Mouse (Mus musculus): ENCODE data around the gene Camk1d. TPM values are rescaled to one million over a fixed set of nuclear protein-coding genes. Genes with fewer than 3 reads are reported as not detected.

The Camk1d gene
- polyA plus RNA-seq, 2 experiments, result 0.63 to 0.83 TPM

GRCm38 (mm10) chr2:5589163-5589562, 125.2 kb downstream of the Camk1d start:
- H3K27me3 ChIP-seq (ENCODE audit: control insufficient read depth, insufficient read depth, low read length), result no peaks in the 10 kb centered on the region
- H3K4me2 ChIP-seq (ENCODE audit: low read depth), result no peak overlapping the region
- no peak overlapping the region for H3K4me3 ChIP-seq (ENCODE audit: insufficient read depth in 1 of 2, low read depth in 2 of 2, low read length in 2 of 2)
- H3K4me1 ChIP-seq (replicated peaks; ENCODE audit: control insufficient read depth in 2 of 2, insufficient read depth in 2 of 2, low read length in 1 of 2), result no peaks in the 10 kb centered on the region
- H3K9me3 ChIP-seq (ENCODE audit: control insufficient read depth, low read length), result no peaks in the 10 kb centered on the region
- H3K27ac ChIP-seq, result no peak overlapping the region
- H3K9ac ChIP-seq (replicated peaks), result no peak overlapping the region
- DNase-seq (ENCODE audit: low read depth in 3 of 3, low spot score in 3 of 3), result no peak
- no peak for TF ChIP-seq CTCF (IDR thresholded peaks at IDR 0.05; ENCODE audit: low read depth)
- TF ChIP-seq EP300 (IDR thresholded peaks at IDR 0.05; ENCODE audit: low read depth), result no peak
- no peak for ATAC-seq (ENCODE audit: insufficient read depth)
- no peaks in the 10 kb centered on the region for H3K36me3 ChIP-seq (replicated peaks; ENCODE audit: control insufficient read depth, insufficient read depth, low read depth)
- 64% methylated on average over 5 of the region's 5 CpGs for WGBS (ENCODE audit: insufficient replicate concordance)

- Histone ChIP-seq H3K4me1 (replicated peaks; ENCODE audit: control insufficient read depth in 2 of 2, insufficient read depth in 2 of 2, low read length in 1 of 2) (no peaks in the 10 kb centered on the region), H3K9ac (replicated peaks) (no peak overlapping the region), H3K9me3 (ENCODE audit: control insufficient read depth, low read length) (no peaks in the 10 kb centered on the region), H3K4me2 (ENCODE audit: low read depth) (no peak overlapping the region), H3K36me3 (replicated peaks; ENCODE audit: control insufficient read depth, insufficient read depth, low read depth) (no peaks in the 10 kb centered on the region), H3K27ac (no peak overlapping the region), H3K27me3 (ENCODE audit: control insufficient read depth, insufficient read depth, low read length) (no peaks in the 10 kb centered on the region), H3K4me3 (ENCODE audit: insufficient read depth in 1 of 2, low read depth in 2 of 2, low read length in 2 of 2) (no peak overlapping the region)
- DNase-seq (ENCODE audit: low read depth in 3 of 3, low spot score in 3 of 3) (no peak), ATAC-seq (ENCODE audit: insufficient read depth) (no peak)
- TF ChIP-seq CTCF (IDR thresholded peaks at IDR 0.05; ENCODE audit: low read depth), result no peak
- TF ChIP-seq EP300 (IDR thresholded peaks at IDR 0.05; ENCODE audit: low read depth), result no peak
- 71% methylated on average over 8 of the region's 8 CpGs for WGBS (ENCODE audit: insufficient replicate concordance)
Observed at GRCm38 (mm10) chr2:5588329-5588982, 125.9 kb downstream of the Camk1d start.

- no peak overlapping the region for H3K9ac ChIP-seq (replicated peaks)
- no peak for TF ChIP-seq EP300 (IDR thresholded peaks at IDR 0.05; ENCODE audit: low read depth)
- no peak for TF ChIP-seq CTCF (IDR thresholded peaks at IDR 0.05; ENCODE audit: low read depth)
- no peaks in the 10 kb centered on the region for H3K36me3 ChIP-seq (replicated peaks; ENCODE audit: control insufficient read depth, insufficient read depth, low read depth)
- ATAC-seq (ENCODE audit: insufficient read depth) (no peak), DNase-seq (ENCODE audit: low read depth in 3 of 3, low spot score in 3 of 3) (no peak)
- H3K27me3 ChIP-seq (ENCODE audit: control insufficient read depth, insufficient read depth, low read length), result no peaks in the 10 kb centered on the region
- no peaks in the 10 kb centered on the region for H3K9me3 ChIP-seq (ENCODE audit: control insufficient read depth, low read length)
- WGBS (ENCODE audit: insufficient replicate concordance), result 56% methylated on average over 6 of the region's 6 CpGs
- H3K4me2 ChIP-seq (ENCODE audit: low read depth), result no peak overlapping the region
- no peak overlapping the region for H3K4me3 ChIP-seq (ENCODE audit: insufficient read depth in 1 of 2, low read depth in 2 of 2, low read length in 2 of 2)
- H3K4me1 ChIP-seq (replicated peaks; ENCODE audit: control insufficient read depth in 2 of 2, insufficient read depth in 2 of 2, low read length in 1 of 2), result no peaks in the 10 kb centered on the region
- H3K27ac ChIP-seq, result no peak overlapping the region
Observed at GRCm38 (mm10) chr2:5584318-5585027, 129.8 kb downstream of the Camk1d start.

GRCm38 (mm10) chr2:5579391-5579790, 134.9 kb downstream of the Camk1d start:
- TF ChIP-seq EP300 (IDR thresholded peaks at IDR 0.05; ENCODE audit: low read depth) (no peak), CTCF (IDR thresholded peaks at IDR 0.05; ENCODE audit: low read depth) (no peak)
- Histone ChIP-seq H3K4me2 (ENCODE audit: low read depth) (no peak overlapping the region), H3K4me3 (ENCODE audit: insufficient read depth in 1 of 2, low read depth in 2 of 2, low read length in 2 of 2) (no peak overlapping the region), H3K4me1 (replicated peaks; ENCODE audit: control insufficient read depth in 2 of 2, insufficient read depth in 2 of 2, low read length in 1 of 2) (no peaks in the 10 kb centered on the region), H3K9ac (replicated peaks) (no peak overlapping the region), H3K9me3 (ENCODE audit: control insufficient read depth, low read length) (no peaks in the 10 kb centered on the region), H3K27ac (no peak overlapping the region), H3K27me3 (ENCODE audit: control insufficient read depth, insufficient read depth, low read length) (no peaks in the 10 kb centered on the region), H3K36me3 (replicated peaks; ENCODE audit: control insufficient read depth, insufficient read depth, low read depth) (no peaks in the 10 kb centered on the region)
- DNase-seq (ENCODE audit: low read depth in 3 of 3, low spot score in 3 of 3) (no peak), ATAC-seq (ENCODE audit: insufficient read depth) (no peak)
- 37% methylated on average over 4 of the region's 4 CpGs for WGBS (ENCODE audit: insufficient replicate concordance)

- no peak for TF ChIP-seq EP300 (IDR thresholded peaks at IDR 0.05; ENCODE audit: low read depth)
- TF ChIP-seq CTCF (IDR thresholded peaks at IDR 0.05; ENCODE audit: low read depth), result no peak
- no peak overlapping the region for H3K4me3 ChIP-seq (ENCODE audit: insufficient read depth in 1 of 2, low read depth in 2 of 2, low read length in 2 of 2)
- no peaks in the 10 kb centered on the region for H3K9me3 ChIP-seq (ENCODE audit: control insufficient read depth, low read length)
- no peaks in the 10 kb centered on the region for H3K36me3 ChIP-seq (replicated peaks; ENCODE audit: control insufficient read depth, insufficient read depth, low read depth)
- no peak overlapping the region for H3K27ac ChIP-seq
- no peak overlapping the region for H3K9ac ChIP-seq (replicated peaks)
- no peak overlapping the region for H3K4me2 ChIP-seq (ENCODE audit: low read depth)
- WGBS (ENCODE audit: insufficient replicate concordance), result 57% methylated on average over 9 of the region's 9 CpGs
- DNase-seq (ENCODE audit: low read depth in 3 of 3, low spot score in 3 of 3), result no peak
- H3K27me3 ChIP-seq (ENCODE audit: control insufficient read depth, insufficient read depth, low read length), result no peaks in the 10 kb centered on the region
- no peak for ATAC-seq (ENCODE audit: insufficient read depth)
- no peaks in the 10 kb centered on the region for H3K4me1 ChIP-seq (replicated peaks; ENCODE audit: control insufficient read depth in 2 of 2, insufficient read depth in 2 of 2, low read length in 1 of 2)
Observed at GRCm38 (mm10) chr2:5577399-5578129, 136.8 kb downstream of the Camk1d start.

All from liver, embryonic 14.5 days (tissue).